Mouse (Mus musculus) stomach, embryonic 16.5 days (tissue): Measurements from ENCODE around the gene Taf8. TPM values are rescaled to one million over a fixed set of nuclear protein-coding genes. Genes with fewer than 3 reads are reported as not detected.

Experiments
- ATAC-seq: fragments of 200-750 bp; cut with Nextera tagmentation; 2 replicates; pipeline ENCODE4 v1.8.0; 2017; ENCODE audit warnings: moderate number of reproducible peaks, moderate TSS enrichment; ENCODE audit not compliant: insufficient read depth, low FRiP score
- H3K27ac ChIP-seq: fragments of 300-500 bp; sonication (generic); 2 replicates; pipeline ENCODE4 v1.5.1; 2014; ENCODE audit warnings: low read length
- H3K27me3 ChIP-seq: fragments of 300-500 bp; sonication (generic); 2 replicates; pipeline ENCODE4 v1.6.1; 2014; ENCODE audit warnings: low read length, control low read depth, mixed read lengths; ENCODE audit not compliant: control insufficient read depth, insufficient read depth
- H3K36me3 ChIP-seq: fragments of 300-500 bp; sonication (generic); 2 replicates; pipeline ENCODE4 v1.6.1; 2014; ENCODE audit warnings: low read length; ENCODE audit not compliant: control insufficient read depth, insufficient read depth
- H3K4me1 ChIP-seq: fragments of 300-500 bp; sonication (generic); 2 replicates; pipeline ENCODE4 v1.6.1; 2014; ENCODE audit warnings: low read length, control low read depth, mixed read lengths; ENCODE audit not compliant: control insufficient read depth, insufficient read depth
- H3K4me2 ChIP-seq: fragments of 300-500 bp; sonication (generic); 2 replicates; pipeline ENCODE4 v1.6.1; 2014; ENCODE audit warnings: low read depth, low read length, mixed read lengths
- H3K4me3 ChIP-seq: fragments of 300-500 bp; sonication (generic); replicated peaks from 2 replicates; pipeline ENCODE4 v1.5.1; 2014; ENCODE audit warnings: mild to moderate bottlenecking, low read length
- H3K9ac ChIP-seq: fragments of 300-500 bp; sonication (generic); 2 replicates; pipeline ENCODE4 v1.6.1; 2014; ENCODE audit warnings: low read length
- H3K9me3 ChIP-seq: fragments of 300-500 bp; sonication (generic); replicated peaks from 2 replicates; pipeline ENCODE4 v1.6.1; 2016; ENCODE audit warnings: low read length, control low read depth; ENCODE audit not compliant: control insufficient read depth
- WGBS: fragments of 180-500 bp; shearing (Covaris S2); extraction: QIAGEN DNeasy Blood & Tissue Kit; methylation state at CpG from one replicate; pipeline ENCODE4 v1.1.7; 2014; 5-methylcytosine and 5-hydroxymethylcytosine counted together
- polyA plus RNA-seq: library from polyadenylated mRNA; unstranded; fragments of >200 nt; fragmentation: Nextera tagmentation; extraction: Ambion mirVana; gene quantifications from 2 replicates; pipeline ENCODE4 v1.2.1, GENCODE M21; 2015

Taf8 gene
- polyA plus RNA-seq, 1 experiment from 2014 or later: 27.3 TPM

DNA sequence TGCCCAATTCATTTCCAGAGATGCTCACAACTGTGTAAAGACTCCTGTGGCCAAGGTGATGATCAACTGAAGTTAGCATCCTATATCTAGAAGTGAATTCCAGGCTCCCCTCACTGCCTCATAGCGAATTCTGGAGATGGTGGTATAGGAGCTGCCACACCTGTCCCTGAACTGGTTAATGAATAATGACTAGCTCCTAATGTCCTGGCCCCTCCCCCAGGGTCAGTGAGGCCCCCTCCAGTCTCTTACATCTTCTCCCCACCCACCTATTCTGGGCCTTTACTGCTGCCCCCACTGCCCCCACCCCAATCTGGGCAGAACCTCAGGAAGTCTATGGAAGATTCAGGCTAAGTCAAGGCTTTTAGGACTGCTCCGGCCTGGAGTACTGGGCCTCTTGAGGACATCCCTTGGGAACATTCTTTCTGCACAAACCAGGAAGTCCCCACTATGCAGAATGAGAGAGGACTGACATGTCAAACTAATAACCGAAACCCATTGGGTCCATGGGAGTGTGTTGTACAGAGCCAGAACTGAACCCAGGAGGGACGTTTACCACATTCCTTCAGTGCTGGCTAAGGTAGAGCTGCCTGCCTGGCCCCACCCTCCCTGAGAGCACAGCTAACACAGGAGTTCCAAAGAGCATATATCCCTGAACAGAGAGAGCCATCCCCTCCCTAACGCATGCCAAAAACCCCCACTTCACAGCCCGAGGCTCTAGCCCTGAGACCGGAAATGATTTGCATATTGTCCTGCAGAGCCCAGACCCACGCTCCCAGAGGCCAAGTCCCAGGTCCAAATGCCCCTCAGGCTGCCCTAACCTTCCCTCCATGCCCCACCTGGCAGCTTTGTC, 53.3 kb downstream of the Taf8 start:
- peak overlapping the region; percentile 86 for H3K27ac ChIP-seq
- ATAC-seq: peak; percentile 1; the same call in 1 of the 2 replicates
- H3K4me3 ChIP-seq: no peak overlapping the region
- H3K36me3 ChIP-seq: no peaks in the 10 kb centered on the region
- no peaks in the 10 kb centered on the region for H3K9me3 ChIP-seq
- peaks cover 38% of the 10 kb centered on the region for H3K4me1 ChIP-seq
- 31% methylated on average over 8 of the region's 8 CpGs for WGBS
- no peaks in the 10 kb centered on the region for H3K27me3 ChIP-seq
- H3K9ac ChIP-seq: peak overlapping the region; percentile 54; the same call in 1 of the 2 replicates
- H3K4me2 ChIP-seq: 0 out of 2 replicates have a peak overlapping the region, but pooled peaks have one; percentile 11

DNA sequence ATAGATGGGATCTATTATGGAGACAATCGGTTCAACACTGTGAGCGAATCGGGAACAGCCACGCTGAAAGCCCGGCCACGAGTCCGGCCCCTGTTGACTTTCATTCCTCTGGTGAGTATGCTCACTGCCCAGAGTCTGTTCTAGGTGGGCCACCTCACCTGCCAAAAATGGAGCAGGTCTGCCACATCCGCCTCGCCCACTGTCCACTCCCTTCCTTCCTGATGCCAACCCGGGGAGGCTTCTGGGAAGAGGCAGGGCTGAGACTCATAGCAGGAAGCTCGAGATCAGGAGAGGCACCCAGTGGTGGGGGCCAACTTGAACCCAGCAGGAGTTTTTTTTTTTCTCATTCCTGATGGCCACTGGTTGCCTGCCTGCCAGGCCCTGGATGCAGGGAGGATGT, 55.5 kb downstream of the Taf8 start:
- Histone ChIP-seq H3K9me3 (no peaks in the 10 kb centered on the region), H3K9ac (no peak overlapping the region), H3K27me3 (no peaks in the 10 kb centered on the region), H3K4me1 (peaks cover 38% of the 10 kb centered on the region), H3K27ac (peak overlapping the region; percentile 59), H3K36me3 (no peaks in the 10 kb centered on the region), H3K4me2 (no peak overlapping the region), H3K4me3 (no peak overlapping the region)
- WGBS: 84% methylated on average over 11 of the region's 11 CpGs
- ATAC-seq: no peak

DNA sequence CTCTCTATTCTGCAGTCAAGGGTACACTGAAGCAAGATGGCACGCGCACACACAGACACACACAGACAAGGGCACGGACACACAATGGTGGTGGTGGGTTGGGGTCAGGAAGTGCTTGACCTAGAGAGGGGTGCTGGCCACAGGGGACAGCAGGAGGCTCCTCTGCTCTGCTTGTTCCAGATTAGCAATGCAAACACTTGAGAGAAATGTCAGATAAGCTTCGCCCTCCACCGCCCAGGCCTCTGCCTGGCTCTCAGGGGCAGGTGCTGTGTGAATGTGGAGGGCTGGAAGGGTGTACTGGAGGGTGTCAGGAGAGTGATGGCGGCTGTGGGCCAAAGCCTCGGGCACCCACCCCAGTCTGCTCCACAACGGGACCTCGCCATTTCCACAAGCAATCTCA, 56.1 kb downstream of the Taf8 start:
- Histone ChIP-seq H3K4me3 (no peak overlapping the region), H3K4me2 (no peak overlapping the region), H3K9ac (no peak overlapping the region), H3K27me3 (no peaks in the 10 kb centered on the region), H3K4me1 (peaks cover 35% of the 10 kb centered on the region), H3K36me3 (no peaks in the 10 kb centered on the region), H3K27ac (peak overlapping the region; percentile 59), H3K9me3 (no peaks in the 10 kb centered on the region)
- 64% methylated on average over 9 of the region's 9 CpGs for WGBS
- ATAC-seq: no peak

DNA sequence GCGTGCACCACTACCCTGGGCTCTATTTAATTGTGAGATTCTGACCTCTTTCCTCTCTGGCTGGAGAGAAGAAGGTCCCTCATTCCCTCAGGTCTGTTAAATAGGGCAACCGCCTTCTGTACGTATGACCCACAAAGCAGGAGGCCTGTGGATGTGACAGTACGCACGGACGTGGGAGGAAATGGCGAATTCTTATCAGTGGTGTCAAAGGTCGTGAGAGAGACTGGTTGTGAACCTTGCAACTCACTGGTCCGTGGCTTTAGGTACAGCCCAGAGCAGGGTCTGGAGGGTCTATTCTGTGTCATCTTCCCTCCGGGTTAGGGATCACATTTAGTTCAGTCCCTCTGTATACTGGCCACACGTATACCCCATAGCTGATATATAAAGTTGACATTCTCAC, 56.6 kb downstream of the Taf8 start:
- 57% methylated on average over 11 of the region's 11 CpGs for WGBS
- no peak overlapping the region for H3K4me2 ChIP-seq
- H3K4me3 ChIP-seq: no peak overlapping the region
- peak overlapping the region; percentile 59; the same call in 1 of the 2 replicates for H3K27ac ChIP-seq
- no peak overlapping the region for H3K9ac ChIP-seq
- H3K4me1 ChIP-seq: peaks cover 35% of the 10 kb centered on the region
- no peak for ATAC-seq
- no peaks in the 10 kb centered on the region for H3K27me3 ChIP-seq
- H3K36me3 ChIP-seq: no peaks in the 10 kb centered on the region
- no peaks in the 10 kb centered on the region for H3K9me3 ChIP-seq

DNA sequence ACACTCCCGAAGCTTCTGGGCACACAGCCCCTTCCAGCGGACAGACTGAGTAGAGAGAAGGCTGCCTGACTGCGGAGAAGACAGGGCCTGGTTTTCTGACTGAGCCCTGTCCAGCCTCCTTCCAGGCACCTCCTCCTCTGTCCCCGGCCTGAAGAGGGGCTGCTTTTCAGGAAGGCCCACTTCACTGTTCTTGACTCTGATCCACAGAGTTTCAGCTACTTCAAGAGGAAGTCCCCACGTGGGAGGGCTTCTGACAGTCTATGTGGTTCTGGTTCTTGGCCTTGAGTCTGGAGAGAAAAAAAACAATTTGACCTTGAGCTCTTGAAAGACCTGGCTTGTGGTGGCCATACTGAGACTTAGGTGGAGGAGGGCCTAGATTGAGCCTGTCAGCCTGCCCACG, 58.0 kb downstream of the Taf8 start:
- Histone ChIP-seq H3K4me1 (peaks cover 35% of the 10 kb centered on the region), H3K9me3 (no peaks in the 10 kb centered on the region), H3K27ac (no peak overlapping the region), H3K4me3 (no peak overlapping the region), H3K36me3 (no peaks in the 10 kb centered on the region), H3K27me3 (no peaks in the 10 kb centered on the region), H3K9ac (0 out of 2 replicates have a peak overlapping the region, but pooled peaks have one; percentile 1), H3K4me2 (no peak overlapping the region)
- ATAC-seq: no peak
- 58% methylated on average over 6 of the region's 6 CpGs for WGBS

DNA sequence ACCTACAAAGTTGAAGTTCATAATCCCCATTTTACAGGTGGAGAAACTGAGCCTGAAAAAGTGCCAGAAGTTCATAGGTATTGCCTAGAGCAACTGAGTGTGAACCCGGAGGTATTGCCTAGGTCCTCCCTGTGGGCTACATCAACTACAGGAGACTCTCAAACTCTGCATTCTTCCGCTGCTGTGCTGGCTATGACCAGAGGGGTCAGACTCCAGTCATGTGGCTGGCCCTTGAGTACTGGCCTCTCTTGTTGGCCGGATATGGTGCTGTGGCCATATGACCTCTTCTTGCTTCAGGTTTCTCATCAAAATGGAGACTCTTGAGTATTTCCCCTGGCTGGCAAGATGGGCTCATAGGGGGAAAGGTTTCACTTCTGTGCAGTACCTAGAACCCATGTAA, 59.8 kb downstream of the Taf8 start:
- Histone ChIP-seq H3K4me3 (no peak overlapping the region), H3K4me2 (no peak overlapping the region), H3K27ac (peak overlapping the region; percentile 1; the same call in 1 of the 2 replicates), H3K9me3 (no peaks in the 10 kb centered on the region), H3K36me3 (no peaks in the 10 kb centered on the region), H3K4me1 (peaks cover 30% of the 10 kb centered on the region), H3K9ac (0 out of 2 replicates have a peak overlapping the region, but pooled peaks have one; percentile 23), H3K27me3 (0 out of 2 replicates have a peak, but pooled peaks cover 6% of the 10 kb centered on the region)
- 78% methylated on average over 3 of the region's 3 CpGs for WGBS
- ATAC-seq: no peak

DNA sequence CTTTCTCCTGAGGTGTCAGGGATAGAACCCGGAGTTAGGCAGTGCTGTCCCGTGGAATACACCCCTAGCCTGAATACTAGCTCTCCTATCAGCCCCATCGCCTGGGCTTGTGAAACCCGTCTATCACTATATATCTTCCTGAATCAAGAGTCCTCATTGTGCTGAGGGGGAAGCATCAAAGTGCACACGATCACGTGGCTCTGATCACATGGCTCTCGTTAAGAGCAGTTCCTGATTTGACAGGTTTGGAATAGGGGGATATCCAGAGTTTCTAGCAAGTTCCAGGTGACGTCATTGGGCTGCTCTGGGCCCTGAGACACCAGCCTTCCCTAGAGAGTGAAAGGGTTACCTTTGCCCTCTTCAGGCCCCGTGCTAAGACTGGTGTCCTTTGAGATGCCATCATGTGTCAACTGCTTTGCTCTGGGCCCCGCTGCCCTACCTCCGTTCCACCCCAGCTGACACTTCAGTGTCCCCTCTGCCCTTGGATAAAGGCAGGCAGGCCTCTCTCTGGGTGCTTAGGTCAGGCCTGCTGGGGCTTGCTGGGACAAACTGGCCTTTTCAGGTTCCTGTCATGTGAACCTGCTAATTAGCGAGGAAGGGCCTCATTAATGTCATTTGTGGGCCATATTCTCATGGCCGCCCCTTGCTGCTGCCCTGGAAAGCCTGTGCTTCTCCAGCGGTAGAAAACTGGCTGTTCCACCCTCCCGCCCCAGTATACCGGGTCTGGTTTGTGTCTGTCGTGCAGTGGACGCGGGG, 60.6 kb downstream of the Taf8 start:
- Histone ChIP-seq H3K27ac (peak overlapping the region; percentile 1; the same call in 1 of the 2 replicates), H3K4me2 (no peak overlapping the region), H3K9me3 (no peaks in the 10 kb centered on the region), H3K4me3 (no peak overlapping the region), H3K36me3 (no peaks in the 10 kb centered on the region), H3K4me1 (peaks cover 30% of the 10 kb centered on the region), H3K9ac (peak overlapping the region; percentile 23; the same call in 1 of the 2 replicates), H3K27me3 (0 out of 2 replicates have a peak, but pooled peaks cover 7% of the 10 kb centered on the region)
- no peak for ATAC-seq
- WGBS: 59% methylated on average over 19 of the region's 19 CpGs

DNA sequence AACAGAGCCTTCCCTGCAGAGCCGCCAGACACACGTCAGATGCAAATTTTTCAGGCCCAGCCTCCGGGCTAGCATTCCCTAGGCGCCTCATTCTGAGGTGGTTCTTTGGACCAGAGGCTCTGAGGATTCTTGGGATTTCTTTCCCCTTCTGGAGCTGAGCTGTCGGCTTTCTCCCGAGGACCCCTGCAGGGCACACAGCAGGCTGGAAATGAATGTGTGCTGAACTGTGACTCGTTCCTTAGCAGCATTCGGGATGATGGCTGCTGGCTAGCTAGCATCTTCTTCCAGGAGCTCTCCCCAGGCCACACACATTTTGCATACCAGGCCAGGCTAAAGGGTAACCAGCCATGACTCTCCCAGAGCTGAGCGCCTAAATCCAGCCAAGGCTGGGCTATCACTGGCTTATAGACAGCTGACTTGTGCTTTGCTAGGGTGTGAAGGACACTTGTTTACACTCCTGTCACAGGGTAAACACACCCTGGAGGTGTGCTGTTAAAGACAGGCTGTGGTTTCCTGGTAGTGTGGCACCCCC, 61.7 kb downstream of the Taf8 start:
- no peak for ATAC-seq
- Histone ChIP-seq H3K9ac (peak overlapping the region; percentile 41; the same call in 1 of the 2 replicates), H3K4me3 (no peak overlapping the region), H3K27me3 (0 out of 2 replicates have a peak, but pooled peaks cover 7% of the 10 kb centered on the region), H3K4me1 (peaks cover 30% of the 10 kb centered on the region), H3K9me3 (no peaks in the 10 kb centered on the region), H3K27ac (peak overlapping the region; percentile 84), H3K4me2 (0 out of 2 replicates have a peak overlapping the region, but pooled peaks have one; percentile 3), H3K36me3 (no peaks in the 10 kb centered on the region)
- 24% methylated on average over 9 of the region's 9 CpGs for WGBS
